Mouse (Mus musculus) liver, postnatal 0 days (tissue): ENCODE measurements around the gene Gm20481.
A peak's percentile ranks its signal among the peaks of the same experiment; 100 is the strongest.

Source experiments
- CTCF ChIP-seq: sonication (generic); IDR thresholded peaks from 2 replicates; pipeline ENCODE4 v1.5.1; 2016; ENCODE audit warnings: antibody characterized with exemption, low read depth
- EP300 ChIP-seq: IDR thresholded peaks from 2 replicates; pipeline ENCODE4 v1.6.1; 2016; ENCODE audit warnings: antibody characterized with exemption, low read depth, mild to moderate bottlenecking

- TF ChIP-seq CTCF: peak; percentile 99
- no peak for TF ChIP-seq EP300
These were observed 51.6 kb downstream of the Gm20481 start for GRCm38 (mm10) chr17:35021163-35021808.
